Mouse (Mus musculus) regulatory T cell (primary cell): ENCODE data around the gene Serpina3i.

Experiments
- in situ Hi-C: fragments of 300-600 bp; cut with MboI, MseI; formaldehyde crosslinking; loops from one replicate; pipeline ENCODE4 v1.15.1; 2025; ENCODE audit warnings: high pct_unique_total_duplicates

Gene Serpina3i

DNA sequence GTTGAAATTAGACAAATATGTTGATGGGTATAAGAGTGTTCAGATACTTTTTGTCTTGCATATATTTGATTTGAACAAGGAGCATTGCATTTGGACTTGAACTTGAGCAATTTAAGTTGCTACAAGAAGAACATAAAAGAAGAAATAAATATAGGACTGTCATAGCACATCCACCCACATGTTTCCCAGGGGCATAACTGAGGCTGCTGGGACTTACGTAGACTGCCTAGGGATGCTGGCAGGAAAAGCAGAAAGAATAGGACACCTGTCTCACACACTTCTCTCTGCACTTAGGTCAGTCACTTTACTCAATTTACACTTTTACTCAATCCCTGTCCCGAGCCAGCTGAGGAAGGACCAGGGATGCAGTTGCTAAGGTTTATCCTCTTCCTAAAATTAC lies 31.0 kb downstream of the Serpina3i start:
- in situ Hi-C loops = no loop called here

DNA sequence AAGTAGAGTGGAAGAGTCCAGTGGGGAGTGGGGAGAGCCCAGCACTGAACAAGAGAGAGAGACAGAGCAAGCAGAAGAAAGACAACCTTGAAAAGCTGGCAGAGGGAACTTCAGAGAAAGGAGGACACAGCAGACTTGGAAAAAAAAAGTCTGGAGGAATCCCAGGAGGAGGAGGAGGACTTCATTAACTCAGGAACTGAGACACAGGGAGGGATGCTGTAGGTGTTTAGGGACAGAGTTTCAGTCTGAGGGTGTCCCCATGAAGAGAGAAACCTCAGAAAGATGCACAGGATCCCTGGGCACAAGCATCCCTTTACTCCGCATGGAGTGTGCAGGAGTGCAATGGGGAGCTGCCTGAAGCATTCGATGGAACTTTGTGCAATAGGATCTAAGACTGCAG lies 35.1 kb downstream of the Serpina3i start:
- in situ Hi-C loops = no loop called here

DNA sequence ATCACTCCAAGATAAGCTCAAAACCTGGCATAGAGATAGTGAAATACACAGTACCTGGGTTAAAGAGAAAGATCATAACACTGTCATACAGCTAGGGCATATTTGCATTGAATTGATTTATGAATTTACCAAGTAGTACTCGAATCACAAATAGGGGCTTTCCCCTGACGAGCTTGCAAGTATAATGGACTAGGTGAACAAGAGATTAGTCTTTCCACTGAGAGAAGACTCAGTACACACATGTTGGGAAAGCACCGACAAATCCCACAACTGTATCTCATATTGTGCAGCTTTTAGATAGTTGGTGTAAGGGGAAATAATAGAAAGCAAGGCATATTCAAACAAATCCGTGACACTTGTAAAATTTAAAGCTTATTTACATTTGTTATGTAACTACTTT lies 43.1 kb downstream of the Serpina3i start:
- in situ Hi-C loops = no loop called here

DNA sequence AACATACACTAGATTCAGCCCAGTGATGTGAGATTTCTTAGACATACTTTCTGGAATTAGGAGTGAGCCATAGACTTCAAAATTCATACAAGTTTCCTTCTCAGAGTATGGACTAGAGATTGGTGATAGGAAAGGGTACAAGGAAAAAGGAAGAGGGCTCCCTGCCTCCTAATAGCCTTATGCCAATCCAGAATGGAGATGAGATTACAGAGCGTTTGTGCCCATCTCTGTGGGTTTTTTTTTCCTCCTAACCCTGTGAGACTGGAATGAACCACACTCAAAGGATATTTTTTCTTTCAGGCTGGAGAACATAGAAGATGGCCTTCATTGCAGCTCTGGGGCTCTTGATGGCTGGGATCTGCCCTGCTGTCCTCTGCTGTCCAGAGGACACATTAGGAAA lies 51.3 kb downstream of the Serpina3i start, which contains the start of gene Serpina3j:
Gene Serpina3j, plus strand, starts transcription at position 301 of the 400 bp plus-strand sequence.
- in situ Hi-C loops = no loop called here
